Mouse (Mus musculus) heart, embryonic 11.5 days (tissue): ENCODE measurements at regions not wholly inside any gene's neighbourhood (a gene's known extent, or its start where the extent isn't known, plus 50 kb on each side); places are given as distances from the start of the nearest gene placed in this dataset.

Source experiments
- ATAC-seq: fragments of 200-750 bp; cut with Nextera tagmentation; replicated peaks from 2 replicates; pipeline ENCODE4 v1.8.0; 2017; ENCODE audit warnings: moderate library complexity; ENCODE audit not compliant: insufficient number of reproducible peaks, low FRiP score, low TSS enrichment
- H3K27ac ChIP-seq: fragments of 300-500 bp; sonication (generic); 2 replicates; pipeline ENCODE4 v1.5.1; 2014; ENCODE audit warnings: mild to moderate bottlenecking, low read depth, low read length
- H3K27me3 ChIP-seq: fragments of 300-500 bp; sonication (generic); 2 replicates; pipeline ENCODE4 v1.6.1; 2014; ENCODE audit warnings: mild to moderate bottlenecking, low read length, mixed read lengths; ENCODE audit not compliant: control insufficient read depth, insufficient read depth
- H3K36me3 ChIP-seq: fragments of 300-500 bp; sonication (generic); 2 replicates; pipeline ENCODE4 v1.6.1; 2014; ENCODE audit warnings: mild to moderate bottlenecking, low read length, moderate library complexity, mixed read lengths; ENCODE audit not compliant: control insufficient read depth, insufficient read depth
- H3K4me1 ChIP-seq: fragments of 300-500 bp; sonication (generic); 2 replicates; pipeline ENCODE4 v1.6.1; 2014; ENCODE audit warnings: low read length; ENCODE audit not compliant: control insufficient read depth, insufficient read depth
- H3K4me2 ChIP-seq: fragments of 300-500 bp; sonication (generic); 2 replicates; pipeline ENCODE4 v1.6.1; 2014; ENCODE audit warnings: mild to moderate bottlenecking, moderate library complexity
- H3K4me3 ChIP-seq: fragments of 300-500 bp; sonication (generic); 2 replicates; pipeline ENCODE4 v1.5.1; 2014; ENCODE audit warnings: low read depth, low read length
- H3K9ac ChIP-seq: fragments of 300-500 bp; sonication (generic); 2 replicates; pipeline ENCODE4 v1.6.1; 2014; ENCODE audit warnings: mild to moderate bottlenecking, low read depth, low read length, moderate library complexity
- H3K9me3 ChIP-seq: fragments of 300-500 bp; sonication (generic); replicated peaks from 2 replicates; pipeline ENCODE4 v1.6.1; 2016; ENCODE audit warnings: low read length; ENCODE audit not compliant: control insufficient read depth
- WGBS: fragments of 180-500 bp; shearing (Covaris S2); extraction: QIAGEN DNeasy Blood & Tissue Kit; methylation state at CpG from one replicate; pipeline ENCODE4 v1.1.7; 2014; ENCODE audit not compliant: insufficient replicate concordance; 5-methylcytosine and 5-hydroxymethylcytosine counted together

DNA sequence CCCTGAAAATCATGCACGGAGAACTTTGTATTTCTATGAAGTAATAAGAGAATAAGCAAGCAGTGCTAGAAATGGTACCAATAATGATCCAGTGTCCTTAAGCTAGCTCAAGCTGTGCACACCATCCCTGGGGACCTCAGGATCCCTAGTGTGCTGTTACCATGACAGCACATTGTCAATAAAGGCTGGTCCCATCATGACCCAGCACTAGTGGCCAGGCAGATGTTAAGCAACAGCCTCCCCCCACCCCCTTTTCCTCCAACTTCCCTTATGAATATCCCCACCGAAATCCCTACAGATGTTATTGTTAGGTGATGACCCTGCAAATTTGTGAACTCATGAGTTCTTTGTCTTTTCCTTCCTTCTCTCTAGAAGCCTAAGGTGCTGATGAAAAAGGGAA lies 160.9 kb upstream of the Ednrb start:
- Histone ChIP-seq H3K9me3 (no peaks in the 10 kb centered on the region), H3K36me3 (no peaks in the 10 kb centered on the region), H3K4me2 (no peak overlapping the region), H3K4me3 (no peak overlapping the region), H3K27me3 (no peaks in the 10 kb centered on the region), H3K9ac (no peak overlapping the region), H3K27ac (no peak overlapping the region), H3K4me1 (no peaks in the 10 kb centered on the region)
- no peak for ATAC-seq
- WGBS, result 70% methylated on average over 2 of the region's 2 CpGs

DNA sequence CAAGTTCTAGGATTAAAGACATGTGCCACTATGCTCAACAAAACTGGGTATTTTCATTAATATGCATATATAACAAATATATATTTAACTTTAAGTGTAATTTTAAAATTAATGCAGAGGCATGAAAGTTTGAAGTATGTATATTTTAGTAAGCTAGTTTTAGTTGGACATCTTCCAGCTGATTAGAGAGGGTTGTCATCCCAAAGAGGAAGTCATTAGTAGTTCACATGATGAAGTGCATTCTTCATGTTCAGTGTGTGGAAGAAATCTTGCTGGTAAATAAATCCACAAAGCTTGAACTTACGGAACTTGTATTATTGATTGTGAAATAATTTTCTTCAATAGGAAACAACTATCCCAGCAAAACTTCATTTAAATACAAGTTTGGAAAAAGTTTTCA lies 158.2 kb upstream of the Ednrb start:
- H3K9ac ChIP-seq, result no peak overlapping the region
- ATAC-seq, result no peak
- no peaks in the 10 kb centered on the region for H3K9me3 ChIP-seq
- H3K27ac ChIP-seq, result no peak overlapping the region
- no peaks in the 10 kb centered on the region for H3K36me3 ChIP-seq
- no peak overlapping the region for H3K4me3 ChIP-seq
- H3K4me1 ChIP-seq, result no peaks in the 10 kb centered on the region
- H3K27me3 ChIP-seq, result no peaks in the 10 kb centered on the region
- no peak overlapping the region for H3K4me2 ChIP-seq
- 72% methylated on average over 1 of the region's 1 CpGs for WGBS

DNA sequence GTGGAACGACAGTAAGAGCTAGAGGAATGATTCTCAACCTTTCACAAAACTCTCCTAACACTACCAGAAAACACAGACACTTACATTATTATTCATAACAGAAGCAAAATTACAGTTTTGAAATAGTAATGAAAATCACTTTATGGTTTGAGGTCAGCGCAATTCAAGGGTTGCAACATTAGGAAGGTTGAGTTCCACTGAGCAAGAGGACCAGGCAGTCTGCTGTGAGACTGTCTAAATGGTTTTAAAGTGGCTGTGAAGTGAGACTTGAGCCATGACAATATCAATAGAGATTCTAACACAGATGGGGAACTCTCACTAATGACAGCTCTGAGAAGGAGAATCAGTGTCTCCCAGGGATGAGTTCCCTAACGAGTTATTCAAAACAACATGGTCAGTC lies 146.2 kb upstream of the Ednrb start:
- no peak overlapping the region for H3K4me3 ChIP-seq
- H3K4me2 ChIP-seq, result no peak overlapping the region
- H3K27ac ChIP-seq, result no peak overlapping the region
- no peaks in the 10 kb centered on the region for H3K27me3 ChIP-seq
- H3K4me1 ChIP-seq, result no peaks in the 10 kb centered on the region
- no peaks in the 10 kb centered on the region for H3K36me3 ChIP-seq
- no peak for ATAC-seq
- H3K9me3 ChIP-seq, result no peaks in the 10 kb centered on the region
- H3K9ac ChIP-seq, result no peak overlapping the region
- 82% methylated on average over 3 of the region's 3 CpGs for WGBS

DNA sequence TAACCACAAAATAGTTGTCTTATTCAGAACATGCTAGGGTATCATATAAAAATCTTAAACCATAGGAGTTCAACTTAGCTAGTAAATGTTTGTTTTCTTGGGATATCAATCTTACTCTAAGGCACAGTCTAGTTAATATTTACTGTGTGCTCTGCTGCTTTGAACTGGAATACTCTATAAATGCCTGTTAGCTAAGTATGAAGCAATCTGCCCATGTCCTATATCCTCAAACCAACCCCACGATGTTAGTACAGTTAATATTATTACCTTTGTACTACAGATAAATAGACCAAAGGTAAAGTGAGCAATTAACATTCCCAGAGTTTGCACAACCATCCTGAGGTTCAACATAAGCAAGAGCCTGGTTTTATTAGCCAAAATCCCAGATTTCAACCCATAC lies 145.7 kb upstream of the Ednrb start:
- Histone ChIP-seq H3K27me3 (no peaks in the 10 kb centered on the region), H3K4me3 (no peak overlapping the region), H3K4me2 (no peak overlapping the region), H3K9ac (no peak overlapping the region), H3K4me1 (no peaks in the 10 kb centered on the region), H3K27ac (no peak overlapping the region), H3K36me3 (no peaks in the 10 kb centered on the region), H3K9me3 (no peaks in the 10 kb centered on the region)
- 84% methylated on average over 1 of the region's 1 CpGs for WGBS
- ATAC-seq, result no peak

DNA sequence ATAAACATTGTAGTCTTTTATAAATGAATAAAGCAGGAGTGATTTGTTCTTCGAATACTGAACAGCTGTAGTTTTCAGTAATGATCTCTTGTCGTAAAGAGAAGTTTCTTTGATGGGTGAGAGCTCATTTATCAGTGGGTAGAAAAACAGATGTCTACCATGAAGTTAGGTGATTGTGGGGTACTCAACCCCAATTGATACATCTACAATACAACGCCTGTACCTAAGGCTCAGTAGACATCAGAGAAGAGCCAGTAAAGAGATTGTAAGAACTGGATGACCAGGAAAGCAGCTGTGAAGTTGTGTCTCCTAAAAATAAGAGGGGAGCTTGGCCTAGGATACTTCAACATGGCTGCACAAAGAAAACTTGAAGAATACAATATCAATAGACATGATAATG lies 143.1 kb upstream of the Ednrb start:
- Histone ChIP-seq H3K9ac (no peak overlapping the region), H3K27me3 (no peaks in the 10 kb centered on the region)
- 84% methylated on average over 3 of the region's 3 CpGs for whole genome bisulfite sequencing

DNA sequence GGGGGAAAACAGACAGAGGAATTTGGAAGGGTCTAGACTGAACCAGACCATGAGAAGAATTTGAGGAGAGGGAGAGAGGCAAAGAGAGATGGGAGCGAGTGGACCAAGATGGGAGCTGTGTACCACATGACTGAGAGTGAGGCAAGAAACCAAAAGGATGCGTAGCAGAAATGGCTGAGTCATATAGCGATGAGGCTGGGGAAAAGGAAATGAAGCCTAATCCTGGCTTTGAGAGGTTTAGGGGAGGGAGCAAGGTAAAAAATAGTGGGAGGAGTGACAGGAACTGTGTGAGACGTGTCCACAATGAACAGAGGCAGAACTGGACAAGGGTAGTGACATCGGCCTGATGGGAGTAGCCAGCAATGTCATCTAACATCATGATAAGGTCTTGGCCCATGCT lies 140.1 kb upstream of the Ednrb start:
- no peak for ATAC-seq
- H3K9ac ChIP-seq, result no peak overlapping the region
- 86% methylated on average over 5 of the region's 5 CpGs for WGBS
- no peaks in the 10 kb centered on the region for H3K27me3 ChIP-seq
- H3K4me3 ChIP-seq, result no peak overlapping the region
- H3K9me3 ChIP-seq, result no peaks in the 10 kb centered on the region
- no peaks in the 10 kb centered on the region for H3K4me1 ChIP-seq
- H3K36me3 ChIP-seq, result no peaks in the 10 kb centered on the region
- H3K4me2 ChIP-seq, result no peak overlapping the region
- no peak overlapping the region for H3K27ac ChIP-seq

More for the DNA sequence above, 143.1 kb upstream of the Ednrb start:
- Histone ChIP-seq H3K4me1 (no peaks in the 10 kb centered on the region), H3K4me2 (no peak overlapping the region), H3K9me3 (no peaks in the 10 kb centered on the region), H3K36me3 (no peaks in the 10 kb centered on the region), H3K27ac (no peak overlapping the region), H3K4me3 (no peak overlapping the region)
- no peak for ATAC-seq

DNA sequence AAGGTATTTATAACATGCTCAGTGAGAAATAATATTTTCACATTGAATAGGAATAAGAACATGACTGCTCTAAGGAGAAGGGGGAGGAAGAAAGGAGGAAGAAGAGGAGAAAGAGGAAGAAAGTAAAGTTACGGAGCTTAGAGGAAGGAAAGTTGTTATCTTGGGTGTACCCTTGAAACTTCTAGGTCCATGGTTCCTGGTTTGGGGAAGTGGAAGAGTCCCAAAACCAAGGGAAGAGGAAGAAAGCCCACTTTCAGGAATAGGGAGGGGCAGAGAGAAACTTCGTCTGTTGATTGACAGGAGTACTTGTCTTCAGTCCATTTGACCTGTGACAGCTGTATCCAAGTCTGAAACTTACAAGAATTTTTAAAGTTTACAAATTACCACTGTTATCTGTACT lies 134.6 kb upstream of the Ednrb start:
- WGBS, result 55% methylated on average over 2 of the region's 2 CpGs
- Histone ChIP-seq H3K36me3 (no peaks in the 10 kb centered on the region), H3K27ac (no peak overlapping the region), H3K9me3 (no peaks in the 10 kb centered on the region), H3K4me2 (no peak overlapping the region), H3K4me1 (no peaks in the 10 kb centered on the region), H3K4me3 (no peak overlapping the region), H3K27me3 (no peaks in the 10 kb centered on the region), H3K9ac (no peak overlapping the region)
- no peak for ATAC-seq

DNA sequence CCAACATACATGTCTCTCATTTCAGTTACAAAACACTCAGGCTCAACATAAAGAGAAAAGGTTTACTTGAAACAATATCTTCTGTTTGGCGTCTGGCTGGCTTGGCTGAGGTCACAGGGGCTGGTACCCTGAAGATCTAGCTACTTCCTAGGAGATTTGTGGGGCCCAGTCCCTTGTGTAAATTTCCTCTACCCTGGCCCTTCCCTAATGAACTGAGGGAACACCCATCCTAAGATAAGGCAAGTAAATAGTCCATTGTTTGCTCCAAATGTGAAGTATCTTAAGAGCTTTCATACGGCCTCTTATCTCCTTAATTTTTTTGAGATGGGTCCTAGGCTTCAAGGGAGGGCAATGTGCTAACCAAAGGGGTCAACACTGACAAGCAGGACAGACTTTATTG lies 133.6 kb upstream of the Ednrb start:
- Histone ChIP-seq H3K4me2 (no peak overlapping the region), H3K4me1 (no peaks in the 10 kb centered on the region), H3K27me3 (no peaks in the 10 kb centered on the region), H3K27ac (no peak overlapping the region), H3K9me3 (no peaks in the 10 kb centered on the region), H3K9ac (no peak overlapping the region), H3K36me3 (no peaks in the 10 kb centered on the region), H3K4me3 (no peak overlapping the region)
- 18% methylated on average over 2 of the region's 2 CpGs for WGBS
- ATAC-seq, result no peak

DNA sequence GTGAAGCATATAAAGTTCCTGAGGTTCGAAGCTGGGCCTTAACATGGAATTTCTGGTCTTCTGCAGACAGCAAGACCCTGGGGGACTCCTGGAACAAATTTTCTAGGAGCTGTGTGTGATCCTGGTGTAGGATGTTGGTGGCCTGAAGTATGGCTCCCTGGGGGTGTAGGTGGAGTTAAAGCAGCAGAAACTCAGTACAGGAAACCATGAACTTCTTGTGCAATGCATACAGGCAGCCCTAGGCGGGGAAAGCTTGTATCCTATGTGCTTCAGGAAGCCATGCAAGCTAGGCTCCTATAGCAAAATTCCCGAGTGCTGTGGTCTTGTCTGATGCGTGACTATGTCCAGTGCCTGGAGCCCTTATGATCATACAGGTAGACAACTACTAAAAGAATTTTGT lies 129.8 kb upstream of the Ednrb start:
- ATAC-seq, result no peak

More for the DNA sequence above, 129.8 kb upstream of the Ednrb start:
- no peak overlapping the region for H3K4me3 ChIP-seq
- no peak overlapping the region for H3K4me2 ChIP-seq
- no peak overlapping the region for H3K27ac ChIP-seq
- no peaks in the 10 kb centered on the region for H3K4me1 ChIP-seq
- H3K27me3 ChIP-seq, result no peaks in the 10 kb centered on the region
- WGBS, result 73% methylated on average over 4 of the region's 4 CpGs
- no peaks in the 10 kb centered on the region for H3K36me3 ChIP-seq
- H3K9me3 ChIP-seq, result no peaks in the 10 kb centered on the region
- no peak overlapping the region for H3K9ac ChIP-seq
